Mouse (Mus musculus) MEL (cell line): ENCODE results near the gene Uqcc1. TPM values are rescaled to one million over a fixed set of nuclear protein-coding genes. Genes with fewer than 3 reads are reported as not detected.

Experiments
- DNase-seq: peaks from one replicate; pipeline ENCODE4 v3.0.0; 2011; ENCODE audit warnings: low read depth, low spot score
- H3K27ac ChIP-seq: 2 replicates; pipeline ENCODE4 v1.5.1; 2012; ENCODE audit warnings: low read depth, mild to moderate bottlenecking, control low read depth, low read length, moderate library complexity; ENCODE audit not compliant: control insufficient read depth
- H3K27me3 ChIP-seq, 2 experiments: fragments of 150-350 bp in 1 of 2; sonication (generic) in 1 of 2; 2 replicates each; pipeline ENCODE4 v1.6.1; 2012; ENCODE audit warnings: low read length in 2 of 2, mild to moderate bottlenecking in 2 of 2, improper control_type of control experiment in 1 of 2, moderate library complexity in 1 of 2; ENCODE audit not compliant: insufficient read depth in 2 of 2, control insufficient read depth in 1 of 2
- H3K36me3 ChIP-seq, 2 experiments: 2 replicates each; pipeline ENCODE4 v1.6.1; 2012 to 2014; ENCODE audit warnings: low read length in 2 of 2, improper control_type of control experiment in 1 of 2, inconsistent platforms in 1 of 2, mild to moderate bottlenecking in 1 of 2; ENCODE audit not compliant: insufficient read depth in 2 of 2, control insufficient read depth in 1 of 2
- H3K4me1 ChIP-seq, 2 experiments: fragments of 150-350 bp in 1 of 2; sonication (generic) in 1 of 2; 2 replicates each; pipeline ENCODE4 v1.6.1; 2012; ENCODE audit warnings: low read length in 2 of 2, improper control_type of control experiment in 1 of 2, mild to moderate bottlenecking in 1 of 2; ENCODE audit not compliant: insufficient read depth in 2 of 2, control insufficient read depth in 1 of 2
- H3K4me3 ChIP-seq, 2 experiments: fragments of 150-350 bp in 1 of 2; sonication (generic) in 1 of 2; 2 replicates each; pipeline ENCODE4 v1.5.1; 2012; ENCODE audit warnings: low read depth in 2 of 2, low read length in 2 of 2, mild to moderate bottlenecking in 2 of 2, moderate library complexity in 2 of 2, control low read depth in 1 of 2, improper control_type of control experiment in 1 of 2; ENCODE audit not compliant: control insufficient read depth in 1 of 2, insufficient read depth in 1 of 2
- H3K79me2 ChIP-seq: 2 replicates; pipeline ENCODE4 v1.6.1; 2012; ENCODE audit warnings: mild to moderate bottlenecking, low read length, moderate library complexity; ENCODE audit not compliant: control insufficient read depth, poor library complexity, insufficient read depth
- H3K9ac ChIP-seq: 2 replicates; pipeline ENCODE4 v1.6.1; 2012; ENCODE audit warnings: low read depth, mild to moderate bottlenecking, control low read depth, low read length, moderate library complexity; ENCODE audit not compliant: control insufficient read depth, poor library complexity, severe bottlenecking
- H3K9me3 ChIP-seq: fragments of 150-350 bp; sonication (generic); replicated peaks from 2 replicates; pipeline ENCODE4 v1.6.1; 2012; ENCODE audit warnings: mild to moderate bottlenecking, low read length, improper control_type of control experiment, moderate library complexity; ENCODE audit not compliant: insufficient read depth
- BHLHE40 ChIP-seq: IDR thresholded peaks from 2 replicates; pipeline ENCODE4 v1.6.1; 2012; ENCODE audit warnings: low read depth, mild to moderate bottlenecking, inconsistent platforms, low read length, improper control_type of control experiment, borderline replicate concordance
- CTCF ChIP-seq, 3 experiments: IDR thresholded peaks in 2 of 3; conservative IDR thresholded peaks in 1 of 3; 2 replicates each; pipeline ENCODE4 v1.5.1; 2011 to 2012; ENCODE audit warnings: low read length in 3 of 3, low read depth in 2 of 3, mild to moderate bottlenecking in 2 of 3, improper control_type of control experiment in 1 of 3, inconsistent platforms in 1 of 3, mixed read lengths in 1 of 3, moderate library complexity in 1 of 3; ENCODE audit not compliant: control insufficient read depth in 1 of 3, insufficient read depth in 1 of 3, poor library complexity in 1 of 3, severe bottlenecking in 1 of 3
- GABPA ChIP-seq: IDR thresholded peaks from 2 replicates; pipeline ENCODE4 v1.6.1; 2012; ENCODE audit warnings: low read depth, mild to moderate bottlenecking, inconsistent platforms, low read length, improper control_type of control experiment, moderate library complexity
- GATA1 ChIP-seq: IDR thresholded peaks from 2 replicates; pipeline ENCODE4 v1.6.1; 2011; ENCODE audit warnings: low read depth, low read length, improper control_type of control experiment
- JUND ChIP-seq: IDR thresholded peaks from 2 replicates; pipeline ENCODE4 v1.6.1; 2011; ENCODE audit warnings: low read depth, mild to moderate bottlenecking, improper control_type of control experiment, low read length
- KAT2A ChIP-seq: conservative IDR thresholded peaks from 2 replicates; pipeline ENCODE4 v1.6.1; 2012; ENCODE audit warnings: low read depth, low read length, improper control_type of control experiment, inconsistent platforms
- NELFE ChIP-seq: IDR thresholded peaks from 2 replicates; pipeline ENCODE4 v1.6.1; 2011; ENCODE audit warnings: low read depth, low read length, improper control_type of control experiment
- POLR2AphosphoS5 ChIP-seq: IDR thresholded peaks from 2 replicates; pipeline ENCODE4 v1.6.1; 2012; ENCODE audit warnings: low read depth, borderline replicate concordance, mild to moderate bottlenecking, inconsistent platforms, low read length, moderate library complexity, mixed read lengths
- RAD21 ChIP-seq: IDR thresholded peaks from 2 replicates; pipeline ENCODE4 v1.6.1; 2011; ENCODE audit warnings: mild to moderate bottlenecking, low read depth, low read length, improper control_type of control experiment
- SIN3A ChIP-seq: IDR thresholded peaks from 2 replicates; pipeline ENCODE4 v1.6.1; 2012; ENCODE audit warnings: low read length, improper control_type of control experiment, inconsistent platforms
- SMC3 ChIP-seq: IDR thresholded peaks from 2 replicates; pipeline ENCODE4 v1.6.1; 2011; ENCODE audit warnings: low read depth, low read length, improper control_type of control experiment
- TBP ChIP-seq: IDR thresholded peaks from 2 replicates; pipeline ENCODE4 v1.8.0; 2011; ENCODE audit warnings: low read depth, low read length, improper control_type of control experiment
- polyA plus RNA-seq, 2 experiments: library from polyadenylated mRNA; stranded (reverse) in 1 of 2; unstranded in 1 of 2; fragments of >175 nt in 1 of 2; fragments of >200 nt in 1 of 2; gene quantifications; 2 replicates each; pipeline versions ENCODE4 v1.2.1 to v1.2.4; 2012; ENCODE audit warnings: low replicate concordance in 2 of 2, low read depth in 1 of 2; ENCODE audit not compliant: insufficient read length in 2 of 2, insufficient read depth in 1 of 2, missing spikeins in 1 of 2
- total RNA-seq: library from RNA; depleted of rRNA; stranded (reverse); fragments of 300-350 nt; gene quantifications from 2 replicates; pipeline ENCODE4 v1.2.3, GENCODE M21; 2012

The Uqcc1 gene
- total and polyA plus RNA-seq, 3 experiments = 61.0 to 83.1 TPM; not detected in 1

- TF ChIP-seq SMC3 = no peak
- TF ChIP-seq TBP = no peak
- TF ChIP-seq BHLHE40 = no peak
Measured at GRCm38 (mm10) chr2:155863301-155863867, 66.7 kb downstream of the Uqcc1 start (continued).

- Histone ChIP-seq H3K36me3 (peaks cover 0 to 9% of the 10 kb centered on the region in 2 experiments; a peak in 1 of 4 replicates), H3K27me3 (no peaks in the 10 kb centered on the region), H3K9me3 (no peaks in the 10 kb centered on the region), H3K27ac (no peak overlapping the region), H3K9ac (no peak overlapping the region), H3K4me3 (no peak overlapping the region), H3K79me2 (no peaks in the 10 kb centered on the region), H3K4me1 (no peaks in the 10 kb centered on the region)
- no peak for DNase-seq
- TF ChIP-seq KAT2A = no peak
- no peak for TF ChIP-seq BHLHE40
- TF ChIP-seq SMC3 = no peak
- no peak for TF ChIP-seq RAD21
- TF ChIP-seq SIN3A = no peak
- no peak for TF ChIP-seq NELFE
- no peak for TF ChIP-seq JUND
- TF ChIP-seq POLR2AphosphoS5 = no peak
Measured at GRCm38 (mm10) chr2:155862573-155863300, 67.4 kb downstream of the Uqcc1 start.

GRCm38 (mm10) chr2:155861581-155861980, 68.5 kb downstream of the Uqcc1 start:
- Histone ChIP-seq H3K36me3 (peaks cover 0 to 9% of the 10 kb centered on the region in 2 experiments; a peak in 1 of 4 replicates), H3K79me2 (no peaks in the 10 kb centered on the region), H3K4me1 (no peaks in the 10 kb centered on the region), H3K9me3 (no peaks in the 10 kb centered on the region), H3K9ac (no peak overlapping the region), H3K4me3 (no peak overlapping the region), H3K27me3 (no peaks in the 10 kb centered on the region), H3K27ac (no peak overlapping the region)
- no peak for TF ChIP-seq CTCF (IDR thresholded peaks at IDR 0.05 in 2 of 3, conservative IDR thresholded peaks at IDR 0.05 in 1 of 3; ENCODE audit: control insufficient read depth in 1 of 3, insufficient read depth in 1 of 3, low read depth in 2 of 3, low read length in 3 of 3, poor library complexity in 1 of 3, severe bottlenecking in 1 of 3)
- no peak for TF ChIP-seq GABPA
- DNase-seq = no peak

GRCm38 (mm10) chr2:155860102-155860501, 70.0 kb downstream of the Uqcc1 start:
- Histone ChIP-seq H3K36me3 (peaks cover 0 to 9% of the 10 kb centered on the region in 2 experiments; a peak in 1 of 4 replicates), H3K4me3 (no peak overlapping the region), H3K27me3 (no peaks in the 10 kb centered on the region), H3K79me2 (no peaks in the 10 kb centered on the region), H3K4me1 (no peaks in the 10 kb centered on the region)
- DNase-seq = no peak
- no peak for TF ChIP-seq GATA1
- TF ChIP-seq, all 39 proteins: peak for 0
- Histone ChIP-seq H3K9ac (no peak overlapping the region), H3K27ac (no peak overlapping the region), H3K9me3 (no peaks in the 10 kb centered on the region)
